Mouse (Mus musculus) liver, embryonic 16.5 days (tissue): Measurements from ENCODE around the gene Gimap7. TPM values are rescaled to one million over a fixed set of nuclear protein-coding genes. Genes with fewer than 3 reads are reported as not detected.

Experiments
- ATAC-seq: fragments of 200-750 bp; cut with Nextera tagmentation; 2 replicates; pipeline ENCODE4 v1.8.0; 2017; ENCODE audit warnings: low read depth, mild to moderate bottlenecking, moderate number of reproducible peaks, moderate library complexity
- H3K27ac ChIP-seq: fragments of 300-500 bp; sonication (generic); 2 replicates; pipeline ENCODE4 v1.5.1; 2014; ENCODE audit warnings: mild to moderate bottlenecking, low read length
- H3K27me3 ChIP-seq: fragments of 300-500 bp; sonication (generic); 2 replicates; pipeline ENCODE4 v1.6.1; 2014; ENCODE audit warnings: low read depth, low read length, mixed read lengths; ENCODE audit not compliant: control insufficient read depth, insufficient read depth
- H3K36me3 ChIP-seq: fragments of 300-500 bp; sonication (generic); 2 replicates; pipeline ENCODE4 v1.6.1; 2014; ENCODE audit warnings: mild to moderate bottlenecking; ENCODE audit not compliant: control insufficient read depth, insufficient read depth
- H3K4me1 ChIP-seq: fragments of 300-500 bp; sonication (generic); 2 replicates; pipeline ENCODE4 v1.6.1; 2014; ENCODE audit warnings: low read depth, low read length, mixed read lengths; ENCODE audit not compliant: control insufficient read depth
- H3K4me2 ChIP-seq: fragments of 300-500 bp; sonication (generic); 2 replicates; pipeline ENCODE4 v1.6.1; 2014; ENCODE audit warnings: low read depth, low read length, mixed read lengths
- H3K4me3 ChIP-seq: fragments of 300-500 bp; sonication (generic); 2 replicates; pipeline ENCODE4 v1.5.1; 2014; ENCODE audit warnings: low read depth, mild to moderate bottlenecking, low read length
- H3K9ac ChIP-seq: fragments of 300-500 bp; sonication (generic); 2 replicates; pipeline ENCODE4 v1.6.1; 2014; ENCODE audit warnings: low read depth, low read length
- H3K9me3 ChIP-seq: fragments of 300-500 bp; sonication (generic); replicated peaks from 2 replicates; pipeline ENCODE4 v1.6.1; 2016; ENCODE audit warnings: low read length; ENCODE audit not compliant: control insufficient read depth
- WGBS: fragments of 180-500 bp; shearing (Covaris S2); extraction: QIAGEN DNeasy Blood & Tissue Kit; methylation state at CpG from one replicate; pipeline ENCODE4 v1.1.7; 2014; ENCODE audit not compliant: insufficient replicate concordance; 5-methylcytosine and 5-hydroxymethylcytosine counted together
- polyA plus RNA-seq: library from polyadenylated mRNA; unstranded; fragments of >200 nt; fragmentation: Nextera tagmentation; extraction: Ambion mirVana; gene quantifications from 2 replicates; pipeline ENCODE4 v1.2.1, GENCODE M21; 2015

Gimap7 gene
- polyA plus RNA-seq, 1 experiment from 2014 or later = 0.13 TPM

- WGBS = 24% methylated on average over 2 of the region's 2 CpGs
- Histone ChIP-seq H3K36me3 (no peaks in the 10 kb centered on the region), H3K4me3 (no peak overlapping the region), H3K27ac (no peak overlapping the region), H3K27me3 (no peaks in the 10 kb centered on the region), H3K4me2 (no peak overlapping the region), H3K9ac (no peak overlapping the region), H3K9me3 (no peaks in the 10 kb centered on the region), H3K4me1 (peaks cover 7% of the 10 kb centered on the region)
- no peak for ATAC-seq
Measured at GRCm38 (mm10) chr6:48745490-48745889, 27.1 kb downstream of the Gimap7 start.

- H3K4me3 ChIP-seq = no peak within 1 kb of the TSS
- no peaks in the 10 kb centered on the region for H3K36me3 ChIP-seq
- 13% methylated on average over 16 of the region's 16 CpGs for WGBS
- ATAC-seq = no peak
- H3K4me2 ChIP-seq = no peak within 1 kb of the TSS; the same call in 1 of the 2 replicates
- no peak within 1 kb of the TSS for H3K27ac ChIP-seq
- H3K4me1 ChIP-seq = peaks cover 7% of the 10 kb centered on the region
- no peak within 1 kb of the TSS for H3K9ac ChIP-seq
- H3K9me3 ChIP-seq = no peaks in the 10 kb centered on the region
- H3K27me3 ChIP-seq = no peaks in the 10 kb centered on the region
Measured at GRCm38 (mm10) chr6:48745959-48746889, 27.8 kb downstream of the Gimap7 start, which contains the start of gene Gimap5. Gene Gimap5, plus strand, starts transcription at chr6:48746197.

GRCm38 (mm10) chr6:48747091-48747966, 28.9 kb downstream of the Gimap7 start:
- Histone ChIP-seq H3K9me3 (no peaks in the 10 kb centered on the region), H3K4me3 (no peak overlapping the region), H3K9ac (no peak overlapping the region), H3K27ac (no peak overlapping the region), H3K27me3 (no peaks in the 10 kb centered on the region), H3K4me1 (peaks cover under 1% of the 10 kb centered on the region), H3K4me2 (no peak overlapping the region; the same call in 1 of the 2 replicates), H3K36me3 (no peaks in the 10 kb centered on the region)
- no peak for ATAC-seq
- 16% methylated on average over 7 of the region's 7 CpGs for WGBS

GRCm38 (mm10) chr6:48763567-48764270, 45.3 kb downstream of the Gimap7 start:
- Histone ChIP-seq H3K27ac (no peak overlapping the region), H3K4me2 (no peak overlapping the region), H3K4me1 (peaks cover 2% of the 10 kb centered on the region; the same call in 1 of the 2 replicates), H3K4me3 (no peak overlapping the region), H3K36me3 (no peaks in the 10 kb centered on the region), H3K9ac (no peak overlapping the region), H3K9me3 (no peaks in the 10 kb centered on the region), H3K27me3 (no peaks in the 10 kb centered on the region)
- WGBS = 65% methylated on average over 7 of the region's 7 CpGs
- no peak for ATAC-seq

- H3K4me1 ChIP-seq = peaks cover 2% of the 10 kb centered on the region; the same call in 1 of the 2 replicates
- H3K4me2 ChIP-seq = no peak overlapping the region
- H3K4me3 ChIP-seq = no peak overlapping the region
- no peak overlapping the region for H3K27ac ChIP-seq
- no peak overlapping the region for H3K9ac ChIP-seq
- no peaks in the 10 kb centered on the region for H3K9me3 ChIP-seq
- no peak for ATAC-seq
- H3K36me3 ChIP-seq = no peaks in the 10 kb centered on the region
- WGBS = 80% methylated on average over 10 of the region's 10 CpGs
- H3K27me3 ChIP-seq = no peaks in the 10 kb centered on the region
Measured at GRCm38 (mm10) chr6:48764496-48764895, 46.1 kb downstream of the Gimap7 start.

- Histone ChIP-seq H3K27me3 (no peaks in the 10 kb centered on the region), H3K4me1 (peaks cover 2% of the 10 kb centered on the region; the same call in 1 of the 2 replicates), H3K27ac (no peak overlapping the region), H3K9ac (no peak overlapping the region), H3K36me3 (no peaks in the 10 kb centered on the region), H3K9me3 (no peaks in the 10 kb centered on the region), H3K4me2 (no peak overlapping the region), H3K4me3 (no peak overlapping the region)
- 31% methylated on average over 9 of the region's 9 CpGs for WGBS
- ATAC-seq = no peak
Measured at GRCm38 (mm10) chr6:48768178-48768869, 49.9 kb downstream of the Gimap7 start.

- H3K27me3 ChIP-seq = no peaks in the 10 kb centered on the region
- peaks cover 2% of the 10 kb centered on the region; the same call in 1 of the 2 replicates for H3K4me1 ChIP-seq
- WGBS = 66% methylated on average over 3 of the region's 3 CpGs
- H3K4me3 ChIP-seq = no peak overlapping the region
- H3K36me3 ChIP-seq = no peaks in the 10 kb centered on the region
- no peak overlapping the region for H3K4me2 ChIP-seq
- no peak overlapping the region for H3K27ac ChIP-seq
- no peak overlapping the region for H3K9ac ChIP-seq
- no peaks in the 10 kb centered on the region for H3K9me3 ChIP-seq
- no peak for ATAC-seq
Measured at GRCm38 (mm10) chr6:48768933-48769332, 50.5 kb downstream of the Gimap7 start.

GRCm38 (mm10) chr6:48770696-48771095, 52.3 kb downstream of the Gimap7 start, which contains the start of gene Gimap3:
Gene Gimap3, minus strand, starts transcription at chr6:48770851.
- Histone ChIP-seq H3K36me3 (no peaks in the 10 kb centered on the region), H3K4me3 (no peak within 1 kb of the TSS), H3K27me3 (no peaks in the 10 kb centered on the region), H3K4me1 (peaks cover 2% of the 10 kb centered on the region; the same call in 1 of the 2 replicates), H3K9ac (no peak within 1 kb of the TSS), H3K9me3 (no peaks in the 10 kb centered on the region), H3K27ac (no peak within 1 kb of the TSS), H3K4me2 (no peak within 1 kb of the TSS)
- WGBS = 65% methylated on average over 3 of the region's 3 CpGs
- no peak for ATAC-seq
